Mouse (Mus musculus) gonadal fat pad, adult 2 months (tissue): Measurements from ENCODE around the gene Gm47969. TPM values are rescaled to one million over a fixed set of nuclear protein-coding genes. Genes with fewer than 3 reads are reported as not detected.

Experiments used
- DNase-seq: peaks from one replicate; pipeline ENCODE4 v3.0.0-alpha.2; 2012; ENCODE audit warnings: low read depth
- polyA plus RNA-seq: library from polyadenylated mRNA; depleted of rRNA; stranded (reverse); fragments of >200 nt; gene quantifications from 2 replicates; pipeline ENCODE4 v1.2.3, GENCODE M21; 2012; rRNA removed

Gene Gm47969
- polyA plus RNA-seq, 1 experiment, result not detected

GRCm38 (mm10) chr1:83076190-83076917, 31.6 kb downstream of the Gm47969 start:
- no peak for DNase-seq

- DNase-seq, result no peak
Observed at GRCm38 (mm10) chr1:83077016-83077415, 32.3 kb downstream of the Gm47969 start.

DNA sequence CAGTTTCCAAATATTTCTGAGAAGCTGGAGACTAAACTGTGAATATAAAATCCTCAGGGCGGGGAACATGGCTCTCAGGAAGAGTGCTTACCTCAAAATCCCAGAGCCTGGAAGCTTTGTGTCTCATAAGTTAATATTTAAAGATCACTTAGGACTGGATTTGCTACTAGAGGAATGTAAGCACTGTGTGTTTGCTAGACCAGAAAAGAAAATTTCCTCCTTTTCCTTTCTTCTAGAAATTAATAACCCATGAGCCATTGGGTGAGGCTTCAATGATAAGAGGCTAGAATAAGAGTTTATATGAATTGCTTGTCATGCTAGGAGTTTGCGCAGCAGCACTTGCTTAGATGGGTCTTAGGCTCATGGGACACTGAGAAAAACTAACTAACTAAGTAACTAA, 40.1 kb downstream of the Gm47969 start:
- DNase-seq, result no peak

DNA sequence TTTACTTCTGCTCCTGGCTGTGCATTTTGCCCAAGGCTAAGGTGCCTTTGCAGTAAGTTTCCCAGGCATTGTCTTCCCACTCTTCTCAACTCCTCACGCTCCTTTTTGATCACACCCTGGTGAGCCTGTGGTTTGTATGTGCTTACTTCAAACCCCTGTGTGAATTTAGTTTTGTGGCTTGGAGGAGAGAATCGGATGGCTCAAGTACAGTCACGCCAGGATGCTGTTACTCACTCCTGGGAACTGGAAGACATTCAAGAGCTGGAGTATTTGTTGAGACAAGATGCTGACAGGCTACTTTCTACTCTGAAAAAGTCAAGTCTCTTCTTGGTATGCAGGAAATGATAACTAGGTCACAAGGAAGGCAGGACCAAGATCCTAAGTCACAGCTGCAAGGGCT, 46.5 kb downstream of the Gm47969 start:
- no peak for DNase-seq

Other genes with a start within 250 kb of the Gm47969 start
- 31.3 and 36.8 TPM in 2 replicates for gene Agfg1, start 205.4 kb upstream of the Gm47969 start, polyA plus RNA-seq
- gene A030005L19Rik, start 131.6 kb upstream of the Gm47969 start, polyA plus RNA-seq, result 0.19 and 0.49 TPM in 2 replicates
- not detected in 2 replicates for gene A030014E15Rik, start 120.0 kb upstream of the Gm47969 start, polyA plus RNA-seq
- gene Gm6217, start 113.5 kb upstream of the Gm47969 start, polyA plus RNA-seq, result not detected in 2 replicates
- not detected in 2 replicates for gene A030003K21Rik, start 101.5 kb upstream of the Gm47969 start, polyA plus RNA-seq
- gene Gm7544, start 88.9 kb upstream of the Gm47969 start, polyA plus RNA-seq, result not detected in 2 replicates
- gene Gm47955, start 84.6 kb upstream of the Gm47969 start, polyA plus RNA-seq, result not detected in 2 replicates
- gene Gm47959, start 44.4 kb upstream of the Gm47969 start, polyA plus RNA-seq, result not detected in 2 replicates
- 3.0 and 3.5 TPM in 2 replicates for gene Slc19a3, start 6.5 kb upstream of the Gm47969 start, polyA plus RNA-seq
- not detected in 2 replicates for gene Krtap28-10, start 2.5 kb upstream of the Gm47969 start, polyA plus RNA-seq
- not detected in 2 replicates for gene A030005K14Rik, start 14.4 kb downstream of the Gm47969 start, polyA plus RNA-seq
- gene Krtap28-13, start 16.0 kb downstream of the Gm47969 start, polyA plus RNA-seq, result not detected in 2 replicates
- not detected in 2 replicates for gene Ccl20, start 71.8 kb downstream of the Gm47969 start, polyA plus RNA-seq
- gene Daw1, start 114.8 kb downstream of the Gm47969 start, polyA plus RNA-seq, result 0.65 and 0.74 TPM in 2 replicates